Mouse (Mus musculus) testis, postnatal 14 days (tissue): ENCODE results near the gene Rps10.

ENCODE experiments used
- DNase-seq: peaks from one replicate; pipeline ENCODE4 v3.0.0; 2021; ENCODE audit warnings: low spot score

Rps10 gene

GRCm38 (mm10) chr17:27636132-27637020 is at the start of gene Rps10:
Gene Rps10, minus strand, starts transcription at chr17:27636669.
- peak; percentile 64 for DNase-seq

GRCm38 (mm10) chr17:27685550-27685913 is 49.1 kb upstream of the Rps10 start:
- no peak for DNase-seq

GRCm38 (mm10) chr17:27684886-27685549 is 48.5 kb upstream of the Rps10 start:
- no peak for DNase-seq

GRCm38 (mm10) chr17:27678924-27679813 is 42.7 kb upstream of the Rps10 start:
- no peak for DNase-seq

- DNase-seq = no peak
These were observed 41.3 kb upstream of the Rps10 start for GRCm38 (mm10) chr17:27677756-27678155.

GRCm38 (mm10) chr17:27676270-27676669 is 39.8 kb upstream of the Rps10 start:
- DNase-seq = no peak

- no peak for DNase-seq
These were observed 39.0 kb upstream of the Rps10 start for GRCm38 (mm10) chr17:27675453-27675852.

GRCm38 (mm10) chr17:27673945-27674344 is 37.5 kb upstream of the Rps10 start:
- peak; percentile 35 for DNase-seq

- DNase-seq = no peak
These were observed 35.3 kb upstream of the Rps10 start for GRCm38 (mm10) chr17:27671720-27672119.

- DNase-seq = no peak
These were observed 22.3 kb upstream of the Rps10 start for GRCm38 (mm10) chr17:27658767-27659166.

- DNase-seq = no peak
These were observed 20.7 kb upstream of the Rps10 start for GRCm38 (mm10) chr17:27657123-27657522.

GRCm38 (mm10) chr17:27656414-27656813 is 19.9 kb upstream of the Rps10 start:
- no peak for DNase-seq

- DNase-seq = no peak
These were observed 19.5 kb upstream of the Rps10 start for GRCm38 (mm10) chr17:27656011-27656399.

GRCm38 (mm10) chr17:27655089-27656010 is 18.9 kb upstream of the Rps10 start, which contains the start of gene Pacsin1:
Gene Pacsin1, plus strand, starts transcription at chr17:27655509.
- DNase-seq = no peak

GRCm38 (mm10) chr17:27653253-27653959 is 16.9 kb upstream of the Rps10 start:
- no peak for DNase-seq

- DNase-seq = no peak
These were observed 15.7 kb upstream of the Rps10 start for GRCm38 (mm10) chr17:27652046-27652790.

GRCm38 (mm10) chr17:27650586-27650985 is 14.1 kb upstream of the Rps10 start:
- no peak for DNase-seq

- peak; percentile 66 for DNase-seq
These were observed 13.7 kb upstream of the Rps10 start for GRCm38 (mm10) chr17:27650160-27650559.

GRCm38 (mm10) chr17:27645807-27646206 is 9.3 kb upstream of the Rps10 start:
- no peak for DNase-seq

GRCm38 (mm10) chr17:27644572-27644971 is 8.1 kb upstream of the Rps10 start:
- no peak for DNase-seq
